Mouse (Mus musculus) lung, adult 18-20 months (tissue): ENCODE measurements around the gene Pdlim4.
A peak's percentile ranks its signal among the peaks of the same experiment; 100 is the strongest.

Experiments used
- DNase-seq, 2 experiments: peaks; one replicate each; pipeline ENCODE4 v3.0.0; 2022; ENCODE audit warnings: mixed read lengths in 2 of 2

Gene Pdlim4

DNA sequence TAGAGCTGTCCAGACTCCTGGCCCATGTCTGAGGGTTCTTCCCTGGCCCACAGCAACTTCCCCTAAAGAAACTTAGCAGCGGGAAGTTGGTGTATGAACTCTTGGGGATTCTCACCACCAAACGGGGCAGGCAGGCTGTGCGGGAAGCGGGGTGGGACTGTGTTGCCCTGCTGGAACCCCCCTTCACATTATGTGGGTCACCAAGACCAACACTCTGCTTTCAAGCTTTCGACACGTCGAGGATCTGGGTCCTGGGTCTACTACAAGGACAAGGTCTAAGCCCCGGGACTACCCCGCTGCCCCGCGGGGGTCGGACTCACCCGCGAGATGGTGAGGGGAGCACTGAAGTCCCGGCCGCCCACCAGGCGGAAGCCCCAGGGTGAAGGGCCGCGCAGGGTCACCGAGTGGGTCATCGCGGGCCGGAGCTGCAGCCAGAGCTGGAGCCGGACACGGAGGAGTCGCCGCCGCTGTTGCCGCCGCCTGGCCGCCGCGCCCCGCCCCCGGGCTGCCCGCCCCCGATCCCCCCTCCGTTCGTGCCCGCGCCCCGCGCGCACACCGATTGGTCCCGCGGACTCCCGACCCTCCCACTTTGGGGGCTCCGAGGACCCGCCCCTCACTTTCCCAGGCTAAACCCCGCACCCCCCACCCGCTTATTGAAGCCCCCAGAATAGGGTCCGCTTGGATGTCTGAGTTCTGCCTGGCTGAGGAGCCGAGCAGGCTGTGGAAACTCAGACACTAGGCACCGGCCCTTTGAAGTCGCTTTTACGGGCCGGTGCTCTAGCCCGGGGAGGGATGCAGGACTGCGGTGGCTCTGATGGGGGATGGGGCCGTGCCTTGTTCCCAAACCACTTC lies at the start of gene Pdlim4:
Gene Pdlim4 (minus strand): TSS at position 495 of the 852 bp plus-strand sequence.
- DNase-seq = no peak

GRCm38 (mm10) chr11:54117096-54117495 lies 48.3 kb upstream of the Pdlim4 start:
- DNase-seq = no peak

DNA sequence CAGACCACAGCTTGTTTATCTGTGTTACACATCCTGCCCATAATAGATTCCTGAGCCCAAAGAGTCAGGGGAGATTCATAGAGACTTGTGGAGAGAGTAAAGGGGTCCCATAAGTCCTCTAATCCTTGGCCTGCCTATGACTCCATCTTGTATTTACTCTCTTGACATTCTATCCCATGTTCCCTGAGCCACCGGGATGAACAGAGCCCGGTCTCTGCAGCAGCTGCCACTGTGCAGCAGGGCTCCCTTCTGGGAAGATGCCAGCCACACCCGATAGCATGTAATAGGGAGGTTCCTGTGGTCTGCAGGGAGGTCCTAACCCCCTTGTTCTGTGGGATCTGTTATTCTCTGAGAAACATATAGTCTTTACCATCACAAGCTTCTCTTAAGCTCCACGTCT lies 47.6 kb upstream of the Pdlim4 start:
- no peak for DNase-seq

GRCm38 (mm10) chr11:54115911-54116310 lies 47.1 kb upstream of the Pdlim4 start:
- no peak for DNase-seq

- DNase-seq = no peak
Observed at GRCm38 (mm10) chr11:54115301-54115700, 46.5 kb upstream of the Pdlim4 start.

DNA sequence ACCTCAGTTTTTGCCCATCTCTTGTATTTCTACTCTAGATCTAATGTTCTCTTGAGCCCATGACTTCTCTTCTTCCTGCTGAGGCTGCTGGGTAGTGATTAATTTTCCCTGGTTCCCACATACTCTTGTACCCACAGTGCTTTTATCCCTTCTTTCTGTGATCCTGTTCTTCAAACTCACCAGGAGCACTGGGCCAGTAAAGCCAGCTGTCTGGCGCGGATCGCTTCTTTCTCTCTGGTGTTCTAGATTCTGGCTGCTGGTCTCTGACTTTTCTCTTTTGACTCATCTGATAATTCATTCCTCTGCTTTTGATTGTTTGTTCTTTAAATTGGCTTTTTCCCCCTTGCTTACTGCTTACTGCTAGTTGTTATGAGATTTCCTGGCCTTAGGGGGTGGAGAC lies 45.9 kb upstream of the Pdlim4 start:
- DNase-seq = no peak

DNA sequence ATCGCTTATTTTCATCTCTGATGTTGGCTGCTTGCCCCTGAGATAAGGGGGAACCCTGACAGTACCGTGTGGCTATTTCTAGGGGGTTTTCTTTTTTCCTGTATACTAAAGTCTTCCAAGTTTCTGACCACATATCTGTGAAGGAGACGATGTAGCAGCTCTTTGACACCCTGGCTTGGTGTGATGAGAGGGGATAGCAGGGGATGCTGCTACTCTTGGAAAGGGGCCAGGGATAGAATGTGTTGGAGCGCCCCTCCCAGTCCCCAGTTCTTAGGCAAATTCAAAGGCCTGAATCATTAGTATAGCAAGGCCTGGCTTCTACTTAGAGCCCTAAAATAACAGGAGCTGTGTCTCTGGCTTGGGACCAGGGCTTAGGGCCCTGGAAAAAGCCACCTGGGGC lies 44.5 kb upstream of the Pdlim4 start:
- no peak for DNase-seq

DNA sequence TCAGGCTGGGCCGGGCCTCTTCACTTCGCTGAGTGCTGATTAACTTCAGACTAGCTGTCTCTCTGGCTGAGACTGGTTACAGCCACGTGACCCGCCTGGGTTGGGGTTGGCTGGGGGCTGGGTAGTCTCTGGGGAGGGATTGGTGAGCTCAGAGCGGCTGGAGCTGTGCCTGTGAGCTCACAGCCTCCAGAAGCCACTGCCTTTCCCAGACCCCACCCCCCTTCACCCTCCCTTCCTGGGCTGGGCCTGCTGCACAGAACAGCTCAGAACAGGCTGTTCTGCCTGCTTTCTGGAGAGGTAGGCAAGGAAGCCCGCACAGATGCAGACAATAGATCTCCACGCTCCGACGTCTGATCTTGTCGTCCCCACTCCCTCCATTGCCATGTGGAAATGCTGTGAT lies 44.1 kb upstream of the Pdlim4 start:
- DNase-seq = peak; percentile 97 to 98

- DNase-seq = peak; percentile 77 to 84
Observed at GRCm38 (mm10) chr11:54111976-54112741, 43.3 kb upstream of the Pdlim4 start.

- DNase-seq = no peak
Observed at GRCm38 (mm10) chr11:54111291-54111690, 42.5 kb upstream of the Pdlim4 start.

- peak; percentile 44 to 68 for DNase-seq
Observed at GRCm38 (mm10) chr11:54108894-54109293, 40.1 kb upstream of the Pdlim4 start.

GRCm38 (mm10) chr11:54108131-54108530 lies 39.3 kb upstream of the Pdlim4 start:
- no peak for DNase-seq

- no peak for DNase-seq
Observed at GRCm38 (mm10) chr11:54107239-54107638, 38.4 kb upstream of the Pdlim4 start.

DNA sequence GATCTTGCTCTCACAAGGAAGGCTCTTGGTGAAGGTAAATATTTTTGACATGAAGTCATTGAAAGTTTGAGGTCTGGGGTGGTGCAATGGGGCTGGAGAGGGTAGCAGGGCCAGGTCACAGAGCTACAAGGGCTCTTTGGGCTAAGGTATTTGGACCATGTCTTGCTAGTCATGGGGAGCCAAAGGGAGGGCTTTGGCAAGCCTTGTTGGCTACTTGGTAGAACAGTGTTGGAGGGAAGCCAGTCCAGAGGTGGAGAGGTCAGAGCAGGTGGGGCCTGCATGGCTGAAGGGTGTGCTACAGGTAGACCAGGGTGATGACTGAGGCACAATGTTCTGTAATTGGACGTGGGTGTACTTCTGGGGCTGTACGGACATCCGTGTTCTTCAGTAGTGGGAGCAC lies 37.9 kb upstream of the Pdlim4 start:
- peak; percentile 92 to 95 for DNase-seq

- DNase-seq = no peak
Observed at GRCm38 (mm10) chr11:54105011-54105410, 36.2 kb upstream of the Pdlim4 start.

DNA sequence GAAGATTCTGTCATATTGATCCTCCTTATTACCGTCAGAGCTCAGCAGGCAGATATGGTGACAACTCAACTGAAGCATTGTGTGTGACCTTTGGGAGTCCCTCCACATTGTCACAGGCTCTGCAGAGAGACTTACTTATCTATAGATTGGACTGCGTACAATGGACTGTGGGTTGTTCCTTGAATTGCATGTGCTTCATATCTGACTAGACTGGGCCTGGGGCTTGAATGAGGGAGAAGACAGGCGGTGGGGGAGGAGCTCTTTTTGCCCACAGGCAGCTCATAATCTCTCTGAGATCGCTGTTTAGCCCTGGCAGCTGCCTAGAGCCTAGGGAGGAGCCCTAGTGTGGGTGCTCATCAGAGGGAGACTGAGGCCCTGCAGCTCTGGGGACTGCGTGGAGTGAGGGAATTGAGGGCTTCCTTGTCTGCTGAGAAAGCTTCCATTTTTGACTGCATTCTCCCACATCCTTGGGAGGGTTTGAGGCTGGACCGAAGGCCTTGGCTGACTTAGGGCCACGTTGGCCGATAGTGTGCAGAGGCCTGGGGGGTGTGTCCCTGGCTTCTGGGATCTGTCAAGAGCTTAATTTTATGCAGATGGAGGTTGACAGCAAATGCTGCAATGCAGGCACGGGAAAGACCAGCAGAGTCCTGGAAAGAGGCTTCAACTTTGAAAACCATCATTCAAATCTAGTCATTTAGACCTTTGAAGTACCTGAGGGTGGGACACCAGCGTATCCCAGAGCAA lies 34.1 kb upstream of the Pdlim4 start:
- no peak for DNase-seq

GRCm38 (mm10) chr11:54101701-54102100 lies 32.9 kb upstream of the Pdlim4 start:
- DNase-seq = no peak

DNA sequence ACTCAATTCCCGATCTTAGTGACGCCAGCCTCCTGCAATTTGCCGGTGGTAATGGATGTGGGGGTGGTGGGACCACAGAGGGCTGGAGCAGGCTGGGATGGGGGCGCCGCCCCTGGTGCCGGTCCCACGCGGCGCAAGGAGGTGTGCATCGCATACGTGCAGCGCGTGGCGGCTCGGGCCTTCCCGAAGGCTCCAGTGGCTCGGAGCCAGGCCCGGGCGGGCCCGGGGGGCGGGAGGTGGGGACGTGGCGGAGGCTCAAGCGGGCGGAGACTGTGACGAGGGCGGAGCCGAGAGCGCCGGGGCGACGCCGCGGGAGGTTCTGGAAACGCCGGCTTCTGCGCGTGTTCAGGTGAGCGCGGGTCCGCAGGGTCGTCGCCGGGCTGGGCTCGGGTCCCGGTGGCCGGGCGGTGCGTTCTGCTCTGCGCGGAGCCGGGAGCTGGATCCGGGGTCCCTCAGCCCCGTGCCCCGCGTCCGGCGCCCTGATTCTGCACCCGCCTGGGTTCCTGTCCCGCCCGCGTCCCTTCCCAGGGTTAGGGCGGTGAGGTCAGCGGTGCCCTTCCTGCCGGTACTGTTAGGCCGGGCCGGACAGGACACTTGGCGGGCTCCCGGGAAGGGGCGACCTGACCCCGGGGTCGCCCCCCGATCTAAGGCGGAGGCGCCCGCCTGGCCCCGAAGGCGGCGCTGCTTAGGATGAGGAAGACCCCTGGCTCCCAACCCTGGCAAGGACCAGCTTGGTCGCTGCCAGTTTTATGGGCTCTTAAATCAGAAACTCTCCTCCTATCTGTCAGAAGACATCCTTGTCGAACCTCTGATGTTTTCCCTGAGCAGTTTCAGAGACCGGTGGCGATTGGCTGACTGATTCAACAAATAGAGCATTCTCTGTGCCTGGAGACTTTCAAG lies 32.1 kb upstream of the Pdlim4 start:
- DNase-seq = peak; percentile 78 to 83

GRCm38 (mm10) chr11:54100045-54100691 lies 31.4 kb upstream of the Pdlim4 start, which contains the start of gene P4ha2:
Gene P4ha2 (plus strand): TSS chr11:54100095.
- no peak for DNase-seq

- DNase-seq = peak; percentile 63 to 71
Observed at GRCm38 (mm10) chr11:54093000-54093399, 24.2 kb upstream of the Pdlim4 start.

- no peak for DNase-seq
Observed at GRCm38 (mm10) chr11:54092188-54092587, 23.4 kb upstream of the Pdlim4 start.

DNA sequence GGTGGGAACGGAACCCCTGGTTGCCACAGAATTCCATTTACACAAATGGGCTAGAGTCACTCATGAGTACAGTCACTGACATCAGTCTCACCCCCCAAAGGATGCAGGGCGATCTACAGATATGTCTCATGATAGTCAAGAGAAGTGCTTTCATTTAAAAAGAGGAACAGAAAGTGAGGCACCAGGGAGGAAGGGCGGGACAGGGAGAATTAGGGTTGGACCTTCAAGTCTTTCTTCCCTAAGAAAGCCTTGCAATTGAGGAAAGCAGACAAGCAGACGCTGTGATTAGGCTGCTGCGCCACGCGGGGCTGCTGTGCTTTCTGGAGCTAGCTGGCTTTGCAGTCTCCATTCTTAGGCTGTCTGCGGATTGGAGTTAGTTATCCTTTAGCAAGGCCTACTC lies 22.9 kb upstream of the Pdlim4 start:
- peak in 1 of 2 experiments; percentile 36 for DNase-seq
